Mouse (Mus musculus) forebrain, embryonic 11.5 days (tissue): ENCODE data around the gene Sh3rf3. TPM values are rescaled to one million over a fixed set of nuclear protein-coding genes. Genes with fewer than 3 reads are reported as not detected.
A peak's percentile ranks its signal among the peaks of the same experiment; 100 is the strongest.

Experiments used
- ATAC-seq: fragments of 200-750 bp; cut with Nextera tagmentation; replicated peaks from 2 replicates; pipeline ENCODE4 v1.8.0; 2017; ENCODE audit warnings: moderate TSS enrichment; ENCODE audit not compliant: low FRiP score
- DNase-seq: peaks from one replicate; pipeline ENCODE4 v3.0.0-alpha.2; 2017; ENCODE audit warnings: low spot score
- H3K27ac ChIP-seq: fragments of 300-500 bp; sonication (generic); 2 replicates; pipeline ENCODE4 v1.5.1; 2014; ENCODE audit warnings: low read depth, low read length
- H3K27me3 ChIP-seq: fragments of 300-500 bp; sonication (generic); 2 replicates; pipeline ENCODE4 v1.6.1; 2014; ENCODE audit warnings: mild to moderate bottlenecking, low read length, mixed read lengths; ENCODE audit not compliant: control insufficient read depth, insufficient read depth
- H3K36me3 ChIP-seq: fragments of 300-500 bp; sonication (generic); 2 replicates; pipeline ENCODE4 v1.6.1; 2014; ENCODE audit warnings: mild to moderate bottlenecking, low read length, moderate library complexity, mixed read lengths; ENCODE audit not compliant: control insufficient read depth, insufficient read depth
- H3K4me1 ChIP-seq: fragments of 300-500 bp; sonication (generic); replicated peaks from 2 replicates; pipeline ENCODE4 v1.6.1; 2014; ENCODE audit warnings: low read length, mixed read lengths; ENCODE audit not compliant: control insufficient read depth, insufficient read depth
- H3K4me2 ChIP-seq: fragments of 300-500 bp; sonication (generic); 2 replicates; pipeline ENCODE4 v1.6.1; 2014; ENCODE audit warnings: low read depth, mild to moderate bottlenecking, low read length, moderate library complexity, mixed read lengths; ENCODE audit not compliant: severe bottlenecking
- H3K4me3 ChIP-seq: fragments of 300-500 bp; sonication (generic); 2 replicates; pipeline ENCODE4 v1.5.1; 2014; ENCODE audit warnings: low read depth, low read length
- H3K9ac ChIP-seq: fragments of 300-500 bp; sonication (generic); 2 replicates; pipeline ENCODE4 v1.6.1; 2014; ENCODE audit warnings: low read length
- H3K9me3 ChIP-seq: fragments of 300-500 bp; sonication (generic); 2 replicates; pipeline ENCODE4 v1.6.1; 2016; ENCODE audit warnings: low read length, mixed read lengths; ENCODE audit not compliant: control insufficient read depth
- WGBS: fragments of 180-500 bp; shearing (Covaris S2); extraction: QIAGEN DNeasy Blood & Tissue Kit; methylation state at CpG from one replicate; pipeline ENCODE4 v1.1.7; 2014; 5-methylcytosine and 5-hydroxymethylcytosine counted together
- polyA plus RNA-seq: library from polyadenylated mRNA; unstranded; fragments of >200 nt; fragmentation: Nextera tagmentation; extraction: Ambion mirVana; gene quantifications from 2 replicates; pipeline ENCODE4 v1.2.1, GENCODE M21; 2014

The Sh3rf3 gene
- 1.8 and 2.0 TPM in 2 replicates for polyA plus RNA-seq

DNA sequence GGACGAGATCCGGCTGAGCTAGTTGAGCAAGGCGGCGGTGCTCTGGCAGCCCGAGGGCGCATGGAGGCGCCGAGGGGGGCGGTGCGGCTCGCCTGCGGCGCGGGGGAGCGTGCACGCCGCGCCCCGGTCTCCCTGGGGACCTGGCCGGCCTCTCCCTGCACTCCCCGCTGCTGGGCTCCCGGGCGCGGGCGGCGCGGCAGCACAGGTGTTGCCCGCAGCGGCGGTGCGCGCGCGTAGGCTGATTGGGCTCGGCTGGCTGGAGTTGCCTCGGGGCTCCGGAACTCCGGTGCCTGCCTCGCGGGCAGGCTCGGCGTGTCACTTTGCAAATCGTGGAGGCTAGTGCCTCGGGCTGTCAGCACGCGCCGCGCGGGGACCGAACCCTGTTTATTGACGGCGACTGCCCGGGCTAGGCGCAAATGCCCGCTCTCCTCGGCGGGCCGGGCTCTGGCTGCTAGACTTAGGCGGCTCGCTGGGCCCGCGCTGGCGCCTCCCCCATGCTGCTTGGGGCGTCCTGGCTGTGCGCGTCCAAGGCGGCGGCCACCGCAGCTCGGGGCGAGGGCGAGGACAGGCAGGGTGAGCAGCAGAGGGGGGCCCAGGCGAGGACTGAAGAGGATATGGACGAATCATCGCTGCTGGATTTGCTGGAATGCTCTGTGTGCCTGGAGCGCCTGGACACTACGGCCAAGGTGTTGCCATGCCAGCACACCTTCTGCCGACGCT, at the start of gene Sh3rf3:
Gene Sh3rf3 (plus strand): TSS at position 279 of the 720 bp plus-strand sequence.
- Histone ChIP-seq H3K4me1 (peaks cover 8% of the 10 kb centered on the region; the same call in 1 of the 2 replicates), H3K4me3 (peak within 1 kb of the TSS; percentile 62), H3K27me3 (peaks cover 29% of the 10 kb centered on the region), H3K36me3 (no peaks in the 10 kb centered on the region), H3K9me3 (no peaks in the 10 kb centered on the region), H3K27ac (no peak within 1 kb of the TSS), H3K9ac (peak within 1 kb of the TSS; percentile 60), H3K4me2 (peak within 1 kb of the TSS; percentile 100)
- ATAC-seq (peak; percentile 61), DNase-seq (peak; percentile 77)
- WGBS, result under 1% methylated on average over 78 of the region's 79 CpGs

DNA sequence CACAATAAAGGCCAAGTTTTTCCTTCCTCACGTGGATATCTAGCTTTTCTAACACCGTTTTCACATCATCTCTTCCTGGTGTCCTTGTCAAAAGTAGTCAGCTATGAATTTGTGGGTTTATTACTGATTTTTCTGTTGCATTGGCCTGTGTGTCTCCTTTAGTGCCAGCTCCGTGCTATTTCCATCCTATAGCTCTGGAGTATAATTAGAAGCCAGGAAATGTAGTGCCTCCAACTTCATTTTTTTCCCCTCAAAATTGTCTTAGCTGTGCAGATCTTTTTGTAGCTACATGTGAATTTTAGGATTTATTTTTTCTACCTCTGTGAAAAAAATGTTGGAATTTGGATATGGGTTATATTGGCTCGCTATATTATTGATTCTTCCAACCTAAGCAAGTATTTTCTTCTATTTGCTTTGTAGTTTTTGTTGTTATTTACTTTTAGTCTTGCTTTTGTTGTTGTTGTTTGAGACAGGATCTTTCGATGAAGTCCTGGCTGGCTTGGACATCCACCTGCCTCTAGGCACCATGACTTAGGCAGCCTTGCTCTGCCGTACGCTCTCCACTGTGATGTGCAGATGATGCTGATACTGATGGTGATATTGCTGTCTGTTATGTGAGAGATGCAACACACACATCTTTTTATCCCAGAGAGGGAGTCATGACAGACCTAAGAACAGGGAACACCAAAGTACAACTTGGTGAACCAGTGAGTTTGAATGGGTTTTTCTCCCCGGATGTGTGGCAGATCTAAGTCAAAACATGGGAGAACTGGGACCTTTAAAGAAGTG, 24.5 kb upstream of the Sh3rf3 start:
- Histone ChIP-seq H3K9me3 (no peaks in the 10 kb centered on the region), H3K4me1 (no peaks in the 10 kb centered on the region), H3K9ac (no peak overlapping the region), H3K4me2 (no peak overlapping the region), H3K27me3 (no peaks in the 10 kb centered on the region), H3K36me3 (no peaks in the 10 kb centered on the region), H3K4me3 (no peak overlapping the region), H3K27ac (no peak overlapping the region)
- no peak for ATAC-seq
- WGBS, result 91% methylated on average over 8 of the region's 8 CpGs
- no peak for DNase-seq

DNA sequence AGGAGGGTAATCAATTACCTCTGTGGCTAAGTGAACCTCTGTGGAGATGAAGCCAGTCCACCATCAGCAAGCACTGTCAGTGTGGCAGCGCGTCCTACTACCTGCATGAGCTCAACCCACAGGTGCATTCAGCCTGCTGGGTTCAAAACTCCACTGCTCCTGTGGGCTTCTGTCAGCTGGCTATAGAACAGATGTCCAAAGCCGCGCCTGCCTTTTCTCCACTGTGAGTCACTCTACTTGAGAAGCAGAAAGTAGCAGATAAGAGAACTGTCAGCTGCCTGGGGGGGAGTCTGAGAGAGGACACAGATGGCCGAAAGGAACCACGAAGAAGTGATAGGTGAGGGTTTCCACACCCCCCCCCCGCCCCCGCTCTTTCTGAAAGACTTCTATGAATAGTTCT, 15.6 kb upstream of the Sh3rf3 start:
- no peaks in the 10 kb centered on the region for H3K9me3 ChIP-seq
- no peak overlapping the region for H3K27ac ChIP-seq
- H3K9ac ChIP-seq, result no peak overlapping the region
- 91% methylated on average over 8 of the region's 8 CpGs for WGBS
- DNase-seq (no peak), ATAC-seq (no peak)
- H3K4me1 ChIP-seq, result peaks cover 5% of the 10 kb centered on the region; the same call in 1 of the 2 replicates
- H3K36me3 ChIP-seq, result no peaks in the 10 kb centered on the region
- no peaks in the 10 kb centered on the region for H3K27me3 ChIP-seq
- H3K4me2 ChIP-seq, result no peak overlapping the region
- H3K4me3 ChIP-seq, result no peak overlapping the region

DNA sequence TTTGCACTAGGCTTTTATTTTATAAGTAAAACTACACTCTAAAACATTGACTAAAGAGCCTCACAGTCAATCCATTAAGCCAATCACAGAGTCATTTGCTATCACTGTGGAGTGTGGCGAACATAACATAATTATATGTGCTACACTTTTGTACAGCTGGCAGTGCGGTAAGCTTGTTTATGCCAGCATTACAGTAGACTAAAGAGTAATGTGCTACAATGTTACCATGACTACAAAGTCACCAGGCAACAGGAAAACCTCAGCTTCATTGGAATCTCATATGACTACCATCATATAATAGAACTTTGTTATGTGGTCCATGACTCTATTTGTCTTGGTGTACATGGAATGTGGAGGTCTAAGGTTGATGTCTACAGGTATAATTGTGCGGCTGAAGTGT, 15.0 kb upstream of the Sh3rf3 start:
- Histone ChIP-seq H3K4me1 (peaks cover 5% of the 10 kb centered on the region; the same call in 1 of the 2 replicates), H3K27ac (no peak overlapping the region), H3K4me2 (no peak overlapping the region), H3K9me3 (no peaks in the 10 kb centered on the region), H3K36me3 (no peaks in the 10 kb centered on the region), H3K27me3 (no peaks in the 10 kb centered on the region), H3K9ac (no peak overlapping the region), H3K4me3 (no peak overlapping the region)
- DNase-seq (no peak), ATAC-seq (no peak)
- 93% methylated on average over 3 of the region's 3 CpGs for WGBS

DNA sequence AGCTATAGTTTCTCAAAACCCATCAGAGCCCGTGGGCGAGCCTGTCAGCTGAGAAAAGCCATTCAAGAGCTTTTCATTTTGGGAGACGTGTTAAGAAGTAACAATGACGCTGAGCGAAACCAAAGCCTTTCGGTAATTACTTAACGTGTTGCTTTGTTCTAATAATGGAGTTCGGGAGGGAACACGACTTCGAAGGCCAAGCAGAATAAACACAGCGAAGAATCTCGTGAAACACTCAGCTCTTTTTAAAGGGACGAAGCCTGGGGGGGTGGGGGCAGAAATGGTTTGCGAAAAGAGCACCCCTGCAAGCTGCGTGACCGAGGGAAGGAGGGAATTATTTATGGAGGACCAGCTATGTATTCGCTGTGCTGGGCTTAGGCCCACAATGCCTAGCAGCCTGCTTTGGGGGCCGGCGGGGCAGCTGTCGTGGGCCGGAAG, 12.1 kb upstream of the Sh3rf3 start:
- H3K27ac ChIP-seq, result no peak overlapping the region; the same call in 1 of the 2 replicates
- peak; percentile 71 for DNase-seq
- no peak overlapping the region for H3K4me3 ChIP-seq
- no peaks in the 10 kb centered on the region for H3K27me3 ChIP-seq
- H3K9ac ChIP-seq, result 0 out of 2 replicates have a peak overlapping the region, but pooled peaks have one; percentile 27
- peak overlapping the region; percentile 33; the same call in 1 of the 2 replicates for H3K4me2 ChIP-seq
- peaks cover 5% of the 10 kb centered on the region; the same call in 1 of the 2 replicates for H3K4me1 ChIP-seq
- ATAC-seq, result peak; percentile 83
- no peaks in the 10 kb centered on the region for H3K9me3 ChIP-seq
- WGBS, result 38% methylated on average over 21 of the region's 21 CpGs
- no peaks in the 10 kb centered on the region for H3K36me3 ChIP-seq

DNA sequence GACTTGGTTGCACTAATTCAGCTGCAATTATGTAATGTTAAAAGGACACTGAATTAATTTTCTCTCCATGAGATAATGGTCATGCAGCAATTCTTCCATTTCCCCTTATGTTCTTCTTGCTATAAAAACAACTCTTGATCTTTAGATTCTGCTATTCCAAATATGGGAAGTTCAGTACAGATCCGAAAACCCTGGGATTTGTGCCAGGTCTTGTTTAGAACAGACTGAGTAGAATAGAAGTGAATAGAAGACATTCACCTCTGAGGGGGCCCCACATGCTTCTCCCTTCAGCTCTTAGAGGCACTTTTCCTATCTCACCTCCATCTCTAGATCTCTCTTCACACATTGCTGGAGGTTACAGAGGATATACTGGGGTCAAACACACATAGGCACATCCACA, 10.8 kb upstream of the Sh3rf3 start:
- no peaks in the 10 kb centered on the region for H3K36me3 ChIP-seq
- no peak overlapping the region for H3K4me3 ChIP-seq
- 90% methylated on average over 1 of the region's 1 CpGs for WGBS
- DNase-seq, result no peak
- H3K4me1 ChIP-seq, result peaks cover 5% of the 10 kb centered on the region; the same call in 1 of the 2 replicates
- no peaks in the 10 kb centered on the region for H3K9me3 ChIP-seq
- H3K9ac ChIP-seq, result no peak overlapping the region
- H3K27me3 ChIP-seq, result no peaks in the 10 kb centered on the region
- no peak for ATAC-seq
- no peak overlapping the region for H3K4me2 ChIP-seq
- no peak overlapping the region for H3K27ac ChIP-seq

DNA sequence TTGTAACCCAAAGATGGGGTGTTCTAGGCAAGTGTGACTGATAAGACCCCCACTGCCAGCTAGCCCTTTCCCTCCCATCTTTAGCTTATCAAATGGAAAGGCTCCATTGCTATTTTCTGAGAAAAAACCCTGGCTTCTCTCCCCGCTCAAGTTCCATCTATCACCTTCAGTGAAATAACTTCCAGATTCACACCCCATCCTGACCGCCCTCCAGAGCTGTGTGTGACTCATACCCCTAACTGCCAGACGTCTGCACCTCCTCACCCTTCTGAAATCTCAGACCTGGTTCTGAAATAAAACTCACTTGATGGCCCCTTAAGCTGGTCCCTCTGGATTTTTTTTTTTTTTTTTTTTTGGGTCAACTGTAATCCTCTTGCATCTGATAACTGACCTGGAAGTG, 5.2 kb upstream of the Sh3rf3 start:
- Histone ChIP-seq H3K9me3 (no peaks in the 10 kb centered on the region), H3K4me1 (no peaks in the 10 kb centered on the region; the same call in 1 of the 2 replicates), H3K4me2 (no peak overlapping the region), H3K27ac (no peak overlapping the region), H3K9ac (no peak overlapping the region), H3K36me3 (no peaks in the 10 kb centered on the region), H3K4me3 (no peak overlapping the region), H3K27me3 (peaks cover 10% of the 10 kb centered on the region)
- 80% methylated on average over 3 of the region's 3 CpGs for WGBS
- no peak for DNase-seq
- ATAC-seq, result no peak

DNA sequence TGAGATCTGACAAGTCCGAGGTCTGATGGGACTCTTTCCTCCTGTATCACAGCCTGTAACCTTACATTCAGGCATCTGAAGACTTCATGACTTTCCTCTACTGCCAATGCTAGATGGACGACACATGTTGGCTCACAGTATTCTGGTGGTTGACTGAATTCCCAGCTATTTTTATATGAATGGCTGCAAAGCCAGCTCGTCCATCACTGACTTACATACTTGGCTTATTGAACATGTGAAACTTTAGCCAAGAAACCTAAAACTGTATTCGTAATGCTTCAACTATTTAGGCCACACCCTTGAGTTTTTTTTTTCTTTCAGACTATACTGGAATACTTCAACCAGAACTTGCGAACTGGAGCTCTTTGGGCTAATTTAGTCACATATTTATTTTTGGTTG, 3.0 kb upstream of the Sh3rf3 start:
- H3K27me3 ChIP-seq, result peaks cover 29% of the 10 kb centered on the region
- H3K36me3 ChIP-seq, result no peaks in the 10 kb centered on the region
- no peaks in the 10 kb centered on the region for H3K9me3 ChIP-seq
- ATAC-seq (no peak), DNase-seq (no peak)
- H3K4me2 ChIP-seq, result no peak overlapping the region
- no peak overlapping the region for H3K4me3 ChIP-seq
- peaks cover 8% of the 10 kb centered on the region; the same call in 1 of the 2 replicates for H3K4me1 ChIP-seq
- no peak overlapping the region for H3K9ac ChIP-seq
- 84% methylated on average over 5 of the region's 5 CpGs for WGBS
- H3K27ac ChIP-seq, result no peak overlapping the region
